ENCODE assay signal across 9 mouse cellular contexts in the genomic region with DNA sequence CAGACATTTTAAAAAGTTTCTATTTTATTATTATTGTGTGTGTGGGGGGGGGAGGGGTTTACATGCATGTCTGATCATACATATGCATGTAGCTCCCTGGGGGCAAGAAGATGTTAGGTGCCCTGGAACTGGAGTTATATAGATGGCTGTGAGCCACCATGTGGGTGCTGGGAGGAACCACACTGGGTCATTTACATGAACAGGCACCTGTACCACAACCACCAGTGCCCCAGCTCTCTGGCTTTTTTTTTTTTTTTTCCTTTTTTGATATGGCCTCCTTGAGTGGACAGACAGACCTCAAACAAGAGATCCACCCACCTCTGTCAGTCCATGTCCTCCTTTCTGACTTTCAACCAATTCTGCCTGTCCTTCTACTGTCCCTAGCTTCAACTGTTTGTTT. TPM values are rescaled to one million over a fixed set of nuclear protein-coding genes. Genes with fewer than 3 reads are reported as not detected.
A peak's percentile ranks its signal among the peaks of the same experiment; 100 is the strongest.
DNase-seq lines count a peak whose midpoint lies in the region; ATAC-seq and TF ChIP-seq lines count a peak whose summit lies in the region.
"Had no signal": no experiment of that assay in that cellular context is flagged by ENCODE, and none has a peak within 500 bp of the region (broad histone marks: within the 10 kb centered on the region; RNA-seq: fewer than 3 reads in every experiment).

No protein-coding gene starts in this region.

- H3K9me3 ChIP-seq in erythroblast, embryonic 14.5 days (ENCODE audit: control insufficient read depth, low read length): no peaks in the 10 kb centered on the region
- H3K9me3 ChIP-seq in lung, embryonic 15.5 days: no peaks in the 10 kb centered on the region
- H3K9me3 ChIP-seq in intestine, embryonic 16.5 days (ENCODE audit: control insufficient read depth, low read length): no peaks in the 10 kb centered on the region

- no peak for DNase-seq in lung, postnatal 14 days
- DNase-seq in right cerebral cortex, adult 2 months (ENCODE audit: low spot score in 2 of 2): no peak
- no peak for DNase-seq in right cerebral cortex, postnatal 25 days
- DNase-seq: gastrocnemius, postnatal 25 days had no signal

- no peak overlapping the region for H3K27ac ChIP-seq in lung, embryonic 15.5 days
- no peak overlapping the region for H3K27ac ChIP-seq in intestine, embryonic 16.5 days (ENCODE audit: low read length)
- peak overlapping the region; percentile 100 for H3K27ac ChIP-seq in small intestine, adult 2 months (ENCODE audit: insufficient read depth, low read depth, low read length)

- H3K4me3 ChIP-seq in erythroblast, embryonic 14.5 days (replicated peaks): peak overlapping the region; percentile 99
- H3K4me3 ChIP-seq in lung, embryonic 15.5 days: peak overlapping the region; percentile 80; the same call in 1 of the 2 replicates
- H3K4me3 ChIP-seq in intestine, embryonic 16.5 days (ENCODE audit: low read length): peak overlapping the region; percentile 96; the same call in 1 of the 2 replicates
- H3K4me3 ChIP-seq in small intestine, adult 2 months (ENCODE audit: low read depth, low read length): peak overlapping the region; percentile 46

- TF ChIP-seq CTCF in small intestine, adult 2 months (IDR thresholded peaks at IDR 0.05; ENCODE audit: extremely low read depth, insufficient read length, insufficient replicate concordance, low read depth, low read length): no peak

- H3K4me1 ChIP-seq in erythroblast, embryonic 14.5 days (ENCODE audit: control insufficient read depth): peaks cover 47% of the 10 kb centered on the region
- H3K4me1 ChIP-seq in lung, embryonic 15.5 days: peaks cover 13% of the 10 kb centered on the region
- peaks cover 7% of the 10 kb centered on the region; the same call in 1 of the 2 replicates for H3K4me1 ChIP-seq in intestine, embryonic 16.5 days (ENCODE audit: control insufficient read depth, insufficient read depth, low read length)
- H3K4me1 ChIP-seq in small intestine, adult 2 months (ENCODE audit: control insufficient read depth, insufficient read depth, insufficient read length, low read length): peaks cover 36% of the 10 kb centered on the region

- H3K36me3 ChIP-seq in erythroblast, embryonic 14.5 days (ENCODE audit: control insufficient read depth): peaks cover 39% of the 10 kb centered on the region
- peaks cover 14% of the 10 kb centered on the region; the same call in 1 of the 2 replicates for H3K36me3 ChIP-seq in lung, embryonic 15.5 days
- H3K36me3 ChIP-seq in intestine, embryonic 16.5 days (ENCODE audit: control insufficient read depth, insufficient read depth, low read length): peaks cover 7% of the 10 kb centered on the region
- H3K36me3 ChIP-seq in small intestine, adult 2 months (ENCODE audit: control insufficient read depth, insufficient read depth, low read length): peaks cover 12% of the 10 kb centered on the region

- peak overlapping the region; percentile 83 for H3K4me2 ChIP-seq in lung, embryonic 15.5 days
- H3K4me2 ChIP-seq in intestine, embryonic 16.5 days (ENCODE audit: low read depth, low read length): peak overlapping the region; percentile 58

- TF ChIP-seq POLR2A in small intestine, adult 2 months (IDR thresholded peaks at IDR 0.05; ENCODE audit: low read depth, low read length): no peak

- no peaks in the 10 kb centered on the region for H3K27me3 ChIP-seq in erythroblast, embryonic 14.5 days (ENCODE audit: control insufficient read depth)
- no peaks in the 10 kb centered on the region for H3K27me3 ChIP-seq in lung, embryonic 15.5 days
- H3K27me3 ChIP-seq in intestine, embryonic 16.5 days (replicated peaks; ENCODE audit: control insufficient read depth, insufficient read depth, low read length): no peaks in the 10 kb centered on the region
- no peaks in the 10 kb centered on the region for H3K27me3 ChIP-seq in small intestine, adult 2 months (ENCODE audit: control insufficient read depth, insufficient read depth, low read length)

- ATAC-seq in erythroblast, adult 5-6 weeks (replicated peaks; ENCODE audit: low FRiP score, poor library complexity, severe bottlenecking): no peak
- ATAC-seq in lung, embryonic 15.5 days (ENCODE audit: borderline replicate concordance, extremely low read depth, low FRiP score, low TSS enrichment): no peak
- no peak for ATAC-seq in intestine, embryonic 16.5 days

- H3K9ac ChIP-seq in lung, embryonic 15.5 days: no peak overlapping the region
- peak overlapping the region; percentile 92 for H3K9ac ChIP-seq in intestine, embryonic 16.5 days (ENCODE audit: low read depth, low read length)

RNA-seq across cellular contexts. Expression of gene Uqcrq, which starts 1.4 kb away (rescaled TPM):
- 27.5 and 33.3 TPM in 2 replicates for polyA plus RNA-seq in erythroblast, embryonic 14.5 days (2012)
- 24.5 and 74.4 TPM in 2 replicates for total RNA-seq in erythroblast, adult 5-6 weeks (2015; ENCODE audit: low replicate concordance)
- 7.6 and 16.6 TPM in 2 replicates for total RNA-seq in erythroblast, adult 5-6 weeks (2017; ENCODE audit: low replicate concordance)
- 468 and 484 TPM in 2 replicates for polyA plus RNA-seq in lung, embryonic 15.5 days (2015; fragmentation: Nextera tagmentation; extraction: Ambion mirVana)
- 1,029 and 1,034 TPM in 2 replicates for polyA plus RNA-seq in intestine, embryonic 16.5 days (2015; fragmentation: Nextera tagmentation; extraction: Ambion mirVana)
- 727 and 1,116 TPM in 2 replicates for polyA plus RNA-seq in small intestine, adult 2 months (2012; rRNA removed)

RNA-seq across cellular contexts. Expression of gene Gdf9, which starts 1.6 kb away (rescaled TPM):
- polyA plus RNA-seq in erythroblast, embryonic 14.5 days (2012): not detected in 2 replicates
- not detected in 2 replicates for total RNA-seq in erythroblast, adult 5-6 weeks (2015; ENCODE audit: low replicate concordance)
- total RNA-seq in erythroblast, adult 5-6 weeks (2017; ENCODE audit: low replicate concordance): not detected in 2 replicates
- polyA plus RNA-seq in lung, embryonic 15.5 days (2015; fragmentation: Nextera tagmentation; extraction: Ambion mirVana): 1.7 TPM in 2 replicates
- 0.99 and 1.4 TPM in 2 replicates for polyA plus RNA-seq in intestine, embryonic 16.5 days (2015; fragmentation: Nextera tagmentation; extraction: Ambion mirVana)
- 0.80 and 1.3 TPM in 2 replicates for polyA plus RNA-seq in small intestine, adult 2 months (2012; rRNA removed)

RNA-seq across cellular contexts. Expression of gene Leap2, which starts 6.2 kb away (rescaled TPM):
- polyA plus RNA-seq in erythroblast, embryonic 14.5 days (2012): not detected in 2 replicates
- not detected in 2 replicates for total RNA-seq in erythroblast, adult 5-6 weeks (2015; ENCODE audit: low replicate concordance)
- total RNA-seq in erythroblast, adult 5-6 weeks (2017; ENCODE audit: low replicate concordance): not detected in 2 replicates
- 0.34 TPM in 1 of 2 replicates, not detected in the other for polyA plus RNA-seq in lung, embryonic 15.5 days (2015; fragmentation: Nextera tagmentation; extraction: Ambion mirVana)
- 17.8 and 52.6 TPM in 2 replicates for polyA plus RNA-seq in intestine, embryonic 16.5 days (2015; fragmentation: Nextera tagmentation; extraction: Ambion mirVana)
- 35.6 and 72.2 TPM in 2 replicates for polyA plus RNA-seq in small intestine, adult 2 months (2012; rRNA removed)
- total RNA-seq: gastrocnemius, postnatal 25 days had no signal

RNA-seq across cellular contexts. Expression of gene Gm10447, which starts 27.7 kb away (rescaled TPM):
- not detected in 2 replicates for polyA plus RNA-seq in erythroblast, embryonic 14.5 days (2012)
- total RNA-seq in erythroblast, adult 5-6 weeks (2015; ENCODE audit: low replicate concordance): not detected in 2 replicates
- total RNA-seq in erythroblast, adult 5-6 weeks (2017; ENCODE audit: low replicate concordance): not detected in 2 replicates
- not detected in 2 replicates for polyA plus RNA-seq in lung, embryonic 15.5 days (2015; fragmentation: Nextera tagmentation; extraction: Ambion mirVana)
- polyA plus RNA-seq in intestine, embryonic 16.5 days (2015; fragmentation: Nextera tagmentation; extraction: Ambion mirVana): 0.06 and 0.07 TPM in 2 replicates
- 0.04 TPM in 1 of 2 replicates, not detected in the other for polyA plus RNA-seq in small intestine, adult 2 months (2012; rRNA removed)
- total RNA-seq: gastrocnemius, postnatal 25 days had no signal

RNA-seq across cellular contexts. Expression of gene Shroom1, which starts 27.8 kb away (rescaled TPM):
- not detected in 2 replicates for polyA plus RNA-seq in erythroblast, embryonic 14.5 days (2012)
- total RNA-seq in erythroblast, adult 5-6 weeks (2015; ENCODE audit: low replicate concordance): not detected in 2 replicates
- total RNA-seq in erythroblast, adult 5-6 weeks (2017; ENCODE audit: low replicate concordance): not detected in 2 replicates
- 1.8 and 2.4 TPM in 2 replicates for polyA plus RNA-seq in lung, embryonic 15.5 days (2015; fragmentation: Nextera tagmentation; extraction: Ambion mirVana)
- 1.3 and 1.4 TPM in 2 replicates for polyA plus RNA-seq in intestine, embryonic 16.5 days (2015; fragmentation: Nextera tagmentation; extraction: Ambion mirVana)
- 2.6 and 3.0 TPM in 2 replicates for polyA plus RNA-seq in small intestine, adult 2 months (2012; rRNA removed)

Comparison
In these comparisons a context has a peak if more than half of its experiments do, and no peak if none do; other contexts are left out.
1. H3K4me3 ChIP-seq: peak in every context shown above with its lines; median percentile 99 in erythroblast, embryonic 14.5 days; 96 in intestine, embryonic 16.5 days; 80 in lung, embryonic 15.5 days; 46 in small intestine, adult 2 months.
2. RNA of gene Uqcrq, which starts 1.4 kb away (polyA plus RNA-seq): 727 to 1,116 TPM in small intestine, adult 2 months, 1,029 to 1,034 TPM in intestine, embryonic 16.5 days and 468 to 484 TPM in lung, embryonic 15.5 days; 27.5 to 33.3 TPM in erythroblast, embryonic 14.5 days; every median in the first group is over 10 times any median in the second.
3. RNA of gene Leap2, which starts 6.2 kb away (polyA plus RNA-seq): 35.6 to 72.2 TPM in small intestine, adult 2 months and 17.8 to 52.6 TPM in intestine, embryonic 16.5 days; not detected in erythroblast, embryonic 14.5 days and 0.34 TPM in lung, embryonic 15.5 days; every median in the first group is over 10 times any median in the second.